Mouse (Mus musculus): ENCODE measurements around the gene Bfar. TPM values are rescaled to one million over a fixed set of nuclear protein-coding genes. Genes with fewer than 3 reads are reported as not detected.
"Not testable (repeated sequence)": the region's sequence is repeated elsewhere in the genome, so short reads cannot be mapped to it uniquely, and the experiment has no call there.

Gene Bfar
- 44.9 and 50.5 TPM in 2 replicates for polyA plus RNA-seq (2016; fragmentation: Nextera tagmentation; extraction: Ambion mirVana)

GRCm38 (mm10) chr16:13671685-13672385 lies at the start of gene Bfar, which contains the start of gene 3110001I22Rik:
Bfar (plus strand) TSS chr16:13671858.
3110001I22Rik (plus strand) TSS chr16:13671929.
- WGBS = under 1% methylated on average over 54 of the region's 54 CpGs
- Histone ChIP-seq H3K36me3 (peaks cover 6% of the 10 kb centered on the region), H3K9ac (peak within 1 kb of the TSS; percentile 94), H3K4me1 (peaks cover 15% of the 10 kb centered on the region), H3K27ac (no peak within 1 kb of the TSS), H3K27me3 (replicated peaks) (no peaks in the 10 kb centered on the region), H3K4me3 (peak within 1 kb of the TSS; percentile 96), H3K9me3 (no peaks in the 10 kb centered on the region), H3K4me2 (replicated peaks) (peak within 1 kb of the TSS; percentile 87)
- ATAC-seq (ENCODE audit: low FRiP score, low read depth) = peak; percentile 93

GRCm38 (mm10) chr16:13628345-13628744 lies 43.3 kb upstream of the Bfar start:
- 53% methylated on average over 5 of the region's 5 CpGs for WGBS
- Histone ChIP-seq H3K36me3 (peaks cover 45% of the 10 kb centered on the region), H3K9me3 (no peaks in the 10 kb centered on the region), H3K27ac (no peak overlapping the region), H3K27me3 (replicated peaks) (no peaks in the 10 kb centered on the region), H3K4me3 (no peak overlapping the region), H3K4me2 (replicated peaks) (no peak overlapping the region), H3K9ac (no peak overlapping the region), H3K4me1 (no peaks in the 10 kb centered on the region)
- no peak for ATAC-seq (ENCODE audit: low FRiP score, low read depth)

- not testable (repeated sequence) for H3K9ac ChIP-seq; H3K4me2 ChIP-seq (replicated peaks); H3K27ac ChIP-seq; H3K9me3 ChIP-seq; H3K4me3 ChIP-seq; H3K4me1 ChIP-seq; ATAC-seq (ENCODE audit: low FRiP score, low read depth); H3K27me3 ChIP-seq (replicated peaks)
- peaks cover 26% of the 10 kb centered on the region for H3K36me3 ChIP-seq
- WGBS = 12% methylated on average over 2 of the region's 2 CpGs
Observed at GRCm38 (mm10) chr16:13638198-13638597, 33.5 kb upstream of the Bfar start.

- no peaks in the 10 kb centered on the region for H3K9me3 ChIP-seq
- no peak for ATAC-seq (ENCODE audit: low FRiP score, low read depth)
- no peak overlapping the region for H3K4me3 ChIP-seq
- no peaks in the 10 kb centered on the region for H3K4me1 ChIP-seq
- H3K27ac ChIP-seq = no peak overlapping the region
- H3K27me3 ChIP-seq (replicated peaks) = no peaks in the 10 kb centered on the region
- H3K4me2 ChIP-seq (replicated peaks) = no peak overlapping the region
- 89% methylated on average over 5 of the region's 5 CpGs for WGBS
- H3K9ac ChIP-seq = no peak overlapping the region
- peaks cover 21% of the 10 kb centered on the region for H3K36me3 ChIP-seq
Observed at GRCm38 (mm10) chr16:13639508-13639907, 32.1 kb upstream of the Bfar start.

- Histone ChIP-seq H3K9me3 (no peaks in the 10 kb centered on the region), H3K9ac (no peak overlapping the region), H3K4me2 (replicated peaks) (no peak overlapping the region), H3K36me3 (peaks cover 19% of the 10 kb centered on the region), H3K27ac (no peak overlapping the region), H3K4me3 (no peak overlapping the region), H3K4me1 (no peaks in the 10 kb centered on the region), H3K27me3 (replicated peaks) (no peaks in the 10 kb centered on the region)
- ATAC-seq (ENCODE audit: low FRiP score, low read depth) = no peak
- 75% methylated on average over 7 of the region's 7 CpGs for WGBS
Observed at GRCm38 (mm10) chr16:13640064-13640463, 31.6 kb upstream of the Bfar start.

GRCm38 (mm10) chr16:13644474-13644873 lies 27.2 kb upstream of the Bfar start:
- no peak for ATAC-seq (ENCODE audit: low FRiP score, low read depth)
- no peaks in the 10 kb centered on the region for H3K4me1 ChIP-seq
- H3K4me3 ChIP-seq = no peak overlapping the region
- H3K9ac ChIP-seq = no peak overlapping the region
- H3K27me3 ChIP-seq (replicated peaks) = no peaks in the 10 kb centered on the region
- no peak overlapping the region for H3K27ac ChIP-seq
- H3K36me3 ChIP-seq = peaks cover 20% of the 10 kb centered on the region; the same call in 1 of the 2 replicates
- H3K4me2 ChIP-seq (replicated peaks) = no peak overlapping the region
- WGBS = 87% methylated on average over 3 of the region's 3 CpGs
- H3K9me3 ChIP-seq = no peaks in the 10 kb centered on the region

- H3K4me2 ChIP-seq (replicated peaks) = no peak overlapping the region
- no peak overlapping the region for H3K27ac ChIP-seq
- ATAC-seq (ENCODE audit: low FRiP score, low read depth) = no peak
- H3K4me1 ChIP-seq = no peaks in the 10 kb centered on the region
- H3K9ac ChIP-seq = no peak overlapping the region
- no peaks in the 10 kb centered on the region for H3K9me3 ChIP-seq
- no peak overlapping the region for H3K4me3 ChIP-seq
- WGBS = 91% methylated on average over 4 of the region's 4 CpGs
- no peaks in the 10 kb centered on the region for H3K27me3 ChIP-seq (replicated peaks)
- H3K36me3 ChIP-seq = peaks cover 29% of the 10 kb centered on the region
Observed at GRCm38 (mm10) chr16:13645930-13646329, 25.7 kb upstream of the Bfar start.

GRCm38 (mm10) chr16:13658886-13659285 lies 12.8 kb upstream of the Bfar start:
- ATAC-seq (ENCODE audit: low FRiP score, low read depth) = no peak
- peaks cover 60% of the 10 kb centered on the region for H3K36me3 ChIP-seq

GRCm38 (mm10) chr16:13660736-13661135 lies 10.9 kb upstream of the Bfar start:
- Histone ChIP-seq H3K27me3 (replicated peaks) (no peaks in the 10 kb centered on the region), H3K9me3 (no peaks in the 10 kb centered on the region), H3K9ac (no peak overlapping the region), H3K4me3 (no peak overlapping the region), H3K36me3 (peaks cover 60% of the 10 kb centered on the region), H3K27ac (no peak overlapping the region), H3K4me1 (no peaks in the 10 kb centered on the region), H3K4me2 (replicated peaks) (no peak overlapping the region)
- no peak for ATAC-seq (ENCODE audit: low FRiP score, low read depth)
- WGBS = 93% methylated on average over 9 of the region's 9 CpGs

More at GRCm38 (mm10) chr16:13658886-13659285, 12.8 kb upstream of the Bfar start:
- Histone ChIP-seq H3K9me3 (no peaks in the 10 kb centered on the region), H3K27ac (no peak overlapping the region), H3K4me3 (no peak overlapping the region), H3K9ac (no peak overlapping the region), H3K27me3 (replicated peaks) (no peaks in the 10 kb centered on the region), H3K4me2 (replicated peaks) (no peak overlapping the region), H3K4me1 (no peaks in the 10 kb centered on the region)
- 91% methylated on average over 3 of the region's 3 CpGs for WGBS

- H3K27ac ChIP-seq = 0 out of 2 replicates have a peak within 1 kb of the TSS, but pooled peaks have one; percentile 46
- no peaks in the 10 kb centered on the region for H3K27me3 ChIP-seq (replicated peaks)
- peaks cover 18% of the 10 kb centered on the region for H3K36me3 ChIP-seq
- peak within 1 kb of the TSS; percentile 65 for H3K4me3 ChIP-seq
- no peaks in the 10 kb centered on the region for H3K9me3 ChIP-seq
- WGBS = under 1% methylated on average over 35 of the region's 35 CpGs
- peak within 1 kb of the TSS; percentile 86 for H3K4me2 ChIP-seq (replicated peaks)
- peaks cover 12% of the 10 kb centered on the region for H3K4me1 ChIP-seq
- peak; percentile 78 for ATAC-seq (ENCODE audit: low FRiP score, low read depth)
- peak within 1 kb of the TSS; percentile 72 for H3K9ac ChIP-seq
Observed at GRCm38 (mm10) chr16:13667878-13668343, 3.7 kb upstream of the Bfar start, which contains the start of gene Parn. Parn (minus strand) TSS chr16:13668170.

- 82% methylated on average over 10 of the region's 10 CpGs for WGBS
- no peaks in the 10 kb centered on the region for H3K27me3 ChIP-seq (replicated peaks)
- H3K9ac ChIP-seq = no peak overlapping the region
- H3K4me2 ChIP-seq (replicated peaks) = peak overlapping the region; percentile 86
- H3K9me3 ChIP-seq = no peaks in the 10 kb centered on the region
- H3K27ac ChIP-seq = no peak overlapping the region
- H3K4me3 ChIP-seq = no peak overlapping the region
- peaks cover 15% of the 10 kb centered on the region for H3K4me1 ChIP-seq
- ATAC-seq (ENCODE audit: low FRiP score, low read depth) = no peak
- peaks cover 13% of the 10 kb centered on the region; the same call in 1 of the 2 replicates for H3K36me3 ChIP-seq
Observed at GRCm38 (mm10) chr16:13668402-13669108, 3.1 kb upstream of the Bfar start.

GRCm38 (mm10) chr16:13669282-13669681 lies 2.4 kb upstream of the Bfar start:
- WGBS = 86% methylated on average over 1 of the region's 1 CpGs
- no peak overlapping the region for H3K27ac ChIP-seq
- ATAC-seq (ENCODE audit: low FRiP score, low read depth) = no peak
- no peaks in the 10 kb centered on the region for H3K27me3 ChIP-seq (replicated peaks)
- peaks cover 15% of the 10 kb centered on the region for H3K4me1 ChIP-seq
- H3K4me3 ChIP-seq = no peak overlapping the region
- peaks cover 12% of the 10 kb centered on the region; the same call in 1 of the 2 replicates for H3K36me3 ChIP-seq
- H3K4me2 ChIP-seq (replicated peaks) = no peak overlapping the region
- no peaks in the 10 kb centered on the region for H3K9me3 ChIP-seq
- no peak overlapping the region for H3K9ac ChIP-seq
